Comparison of ENCODE assay signal across 24 mouse cellular contexts in the genomic region with DNA sequence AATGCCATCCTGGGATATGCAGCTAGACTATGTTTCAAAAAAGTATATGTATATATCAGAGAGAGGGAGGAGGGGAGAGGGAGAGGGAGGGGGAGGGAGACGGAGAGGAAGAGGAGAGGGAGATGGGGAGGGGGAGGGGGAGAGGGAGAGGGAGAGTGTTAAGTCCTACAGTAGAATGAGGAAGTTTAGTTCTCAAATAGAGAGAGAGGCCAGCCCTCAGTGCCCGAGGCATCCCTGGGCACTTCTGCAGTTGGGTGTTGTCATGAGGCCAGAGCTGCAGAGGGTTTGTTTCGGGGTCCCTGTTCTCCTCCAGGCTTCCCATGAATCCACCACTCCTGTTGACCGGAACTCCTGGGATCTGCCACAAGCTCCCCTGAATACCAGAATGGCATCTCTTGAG. TPM values are rescaled to one million over a fixed set of nuclear protein-coding genes. Genes with fewer than 3 reads are reported as not detected.
DNase-seq lines count a peak whose midpoint lies in the region; ATAC-seq lines count a peak whose summit lies in the region.
"Had no signal": no experiment of that assay in that cellular context is flagged by ENCODE, and none has a peak within 500 bp of the region (broad histone marks: within the 10 kb centered on the region; RNA-seq: fewer than 3 reads in every experiment).

No protein-coding gene starts in this region.

- no peak overlapping the region for H3K4me2 ChIP-seq in liver, embryonic 11.5 days
- H3K4me2 ChIP-seq: embryonic facial prominence, embryonic 13.5 days; embryonic facial prominence, embryonic 15.5 days; forebrain, embryonic 12.5 days had no signal

- no peak overlapping the region for H3K27ac ChIP-seq in liver, embryonic 11.5 days (ENCODE audit: low read depth, low read length)
- H3K27ac ChIP-seq: embryonic facial prominence, embryonic 13.5 days; embryonic facial prominence, embryonic 15.5 days; forebrain, embryonic 10.5 days; forebrain, embryonic 12.5 days had no signal

- DNase-seq in liver (peak; percentile 18), A20 (ENCODE audit: low read depth, low spot score) (peak; percentile 20)
- no peak for DNase-seq in liver, embryonic 11.5 days (ENCODE audit: low spot score)
- no peak for DNase-seq in adrenal gland, adult 18-20 months (ENCODE audit: low spot score in 2 of 2)
- no peak for DNase-seq in heart, adult 9 months (ENCODE audit: low spot score in 2 of 2)
- DNase-seq: adrenal gland, adult 8-10 months; adrenal gland, postnatal 14 days; adrenal gland, postnatal 36 days; cerebellum, adult 11-12 months; cerebellum, adult 2 months; cerebellum, adult 9-10 months; cerebellum, postnatal 10 days; cerebellum, postnatal 25 days; embryo, embryonic 11 days had no signal

- no peaks in the 10 kb centered on the region; the same call in 1 of the 2 replicates for H3K9me3 ChIP-seq in liver, embryonic 11.5 days (ENCODE audit: control insufficient read depth, low read length)
- H3K9me3 ChIP-seq: embryonic facial prominence, embryonic 13.5 days; embryonic facial prominence, embryonic 15.5 days; forebrain, embryonic 10.5 days; forebrain, embryonic 12.5 days had no signal

- peaks cover 16% of the 10 kb centered on the region for H3K4me1 ChIP-seq in liver, embryonic 11.5 days (replicated peaks; ENCODE audit: control insufficient read depth, insufficient read depth, low read length)
- H3K4me1 ChIP-seq: embryonic facial prominence, embryonic 13.5 days; embryonic facial prominence, embryonic 15.5 days; forebrain, embryonic 10.5 days; forebrain, embryonic 12.5 days had no signal

- no peak overlapping the region for H3K9ac ChIP-seq in liver, embryonic 11.5 days (ENCODE audit: low read depth, low read length)
- H3K9ac ChIP-seq: embryonic facial prominence, embryonic 13.5 days; embryonic facial prominence, embryonic 15.5 days; forebrain, embryonic 12.5 days had no signal

- no peak for ATAC-seq in liver, embryonic 11.5 days (replicated peaks; ENCODE audit: low FRiP score)
- ATAC-seq in granulocyte monocyte progenitor cell, adult 5-6 weeks (replicated peaks; ENCODE audit: poor library complexity, severe bottlenecking), result peak; percentile 77
- peak; percentile 47 for ATAC-seq in megakaryocyte progenitor cell, adult 5-6 weeks (replicated peaks; ENCODE audit: poor library complexity)
- ATAC-seq: forebrain, embryonic 14.5 days; forebrain, embryonic 16.5 days had no signal

- H3K27me3 ChIP-seq in liver, embryonic 11.5 days (replicated peaks; ENCODE audit: control insufficient read depth, insufficient read depth, low read length), result no peaks in the 10 kb centered on the region
- H3K27me3 ChIP-seq: embryonic facial prominence, embryonic 13.5 days; embryonic facial prominence, embryonic 15.5 days; forebrain, embryonic 12.5 days had no signal

- WGBS in liver, embryonic 11.5 days, result 49% methylated on average over 4 of the region's 4 CpGs

- H3K36me3 ChIP-seq in liver, embryonic 11.5 days (ENCODE audit: control insufficient read depth, insufficient read depth, low read length), result no peaks in the 10 kb centered on the region
- H3K36me3 ChIP-seq: embryonic facial prominence, embryonic 13.5 days; embryonic facial prominence, embryonic 15.5 days; forebrain, embryonic 10.5 days; forebrain, embryonic 12.5 days had no signal

- no peak overlapping the region for H3K4me3 ChIP-seq in liver, embryonic 11.5 days (ENCODE audit: low read depth, low read length)
- H3K4me3 ChIP-seq: embryonic facial prominence, embryonic 13.5 days; embryonic facial prominence, embryonic 15.5 days; erythroblast, embryonic 14.5 days; forebrain, embryonic 10.5 days; forebrain, embryonic 12.5 days had no signal

RNA-seq across cellular contexts. Expression of a gene that starts 27.5 kb away (rescaled TPM):
- polyA plus RNA-seq in liver, embryonic 11.5 days (2014; fragmentation: Nextera tagmentation; extraction: Ambion mirVana), result 3.9 and 5.1 TPM in 2 replicates
- total RNA-seq in granulocyte monocyte progenitor cell, adult 5-6 weeks (2014; fragmentation: Nextera tagmentation), result not detected in 2 replicates
- total RNA-seq in granulocyte monocyte progenitor cell, adult 5-6 weeks (2017), result 0.26 TPM in 1 of 2 replicates, not detected in the other
- 0.49 and 0.67 TPM in 2 replicates for total RNA-seq in megakaryocyte progenitor cell, adult 5-6 weeks (2015)
- 0.33 TPM in 1 of 2 replicates, not detected in the other for total RNA-seq in megakaryocyte progenitor cell, adult 5-6 weeks (2017)
- 10 to 100 TPM in 1 of 2 experiments, 1 to 10 TPM in 1; 6.1 to 19.0 TPM for total RNA-seq in adrenal gland, adult 18-20 months (2021)
- polyA plus RNA-seq: cerebellum, adult 2 months; embryonic facial prominence, embryonic 11.5 days; embryonic facial prominence, embryonic 13.5 days; erythroblast, embryonic 14.5 days; forebrain, embryonic 10.5 days; forebrain, embryonic 14.5 days; forebrain, embryonic 16.5 days had no signal

RNA-seq across cellular contexts. Expression of a gene that starts 51.2 kb away (rescaled TPM):
- 42.3 and 46.9 TPM in 2 replicates for polyA plus RNA-seq in liver, embryonic 11.5 days (2014; fragmentation: Nextera tagmentation; extraction: Ambion mirVana)
- total RNA-seq in granulocyte monocyte progenitor cell, adult 5-6 weeks (2014; fragmentation: Nextera tagmentation), result 5.1 and 6.4 TPM in 2 replicates
- total RNA-seq in granulocyte monocyte progenitor cell, adult 5-6 weeks (2017), result 9.5 and 10.5 TPM in 2 replicates
- total RNA-seq in megakaryocyte progenitor cell, adult 5-6 weeks (2015), result 11.6 and 14.7 TPM in 2 replicates
- total RNA-seq in megakaryocyte progenitor cell, adult 5-6 weeks (2017), result 10.3 and 15.2 TPM in 2 replicates
- 10 to 100 TPM; 10.7 to 11.1 TPM for total RNA-seq in adrenal gland, adult 18-20 months (2021)

Comparison
In these comparisons a context has a peak if more than half of its experiments do, and no peak if none do; other contexts are left out.
1. DNase-seq: peak in liver (single experiment) and A20 (single experiment); none in liver, embryonic 11.5 days (single experiment), adrenal gland, adult 18-20 months (0 of 2) and heart, adult 9 months (0 of 2).
2. RNA of a gene that starts 27.5 kb away (total RNA-seq): 6.1 to 19.0 TPM in adrenal gland, adult 18-20 months; 0.33 to 0.67 TPM in megakaryocyte progenitor cell, adult 5-6 weeks and 0.26 TPM in granulocyte monocyte progenitor cell, adult 5-6 weeks; every median in the first group is over 4 times any median in the second.